Mouse (Mus musculus) right cerebral cortex, postnatal 14 days (tissue): Measurements from ENCODE around the gene Cdh23.

Source experiments
- DNase-seq: peaks from one replicate; pipeline ENCODE4 v3.0.0; 2022

Gene Cdh23

GRCm38 (mm10) chr10:60706268-60706667 lies 10.0 kb upstream of the Cdh23 start:
- no peak for DNase-seq

- DNase-seq = no peak
Measured at GRCm38 (mm10) chr10:60705134-60705533, 8.8 kb upstream of the Cdh23 start.

GRCm38 (mm10) chr10:60697775-60698174 lies 1.5 kb upstream of the Cdh23 start:
- DNase-seq = no peak

DNA sequence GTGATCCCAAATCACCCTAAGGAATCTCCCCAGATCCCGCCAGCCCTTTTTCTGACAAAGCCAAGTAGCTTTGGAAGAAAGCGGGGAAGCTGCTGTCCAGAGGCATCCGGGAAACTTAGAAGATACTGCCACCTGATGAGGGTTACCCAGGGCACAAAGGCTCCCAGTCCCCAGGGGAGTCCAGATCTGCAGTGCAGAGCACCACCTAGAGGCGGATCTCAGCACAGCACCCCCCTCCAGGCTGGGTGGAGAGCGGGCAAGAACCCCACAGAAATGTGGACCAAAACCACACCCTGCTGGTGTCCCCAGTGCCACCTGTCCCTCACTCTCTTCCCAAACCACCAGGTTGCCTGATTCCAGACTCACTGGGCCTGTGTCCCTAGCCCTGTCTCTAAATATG lies 685 bp upstream of the Cdh23 start:
- DNase-seq = peak; percentile 58

DNA sequence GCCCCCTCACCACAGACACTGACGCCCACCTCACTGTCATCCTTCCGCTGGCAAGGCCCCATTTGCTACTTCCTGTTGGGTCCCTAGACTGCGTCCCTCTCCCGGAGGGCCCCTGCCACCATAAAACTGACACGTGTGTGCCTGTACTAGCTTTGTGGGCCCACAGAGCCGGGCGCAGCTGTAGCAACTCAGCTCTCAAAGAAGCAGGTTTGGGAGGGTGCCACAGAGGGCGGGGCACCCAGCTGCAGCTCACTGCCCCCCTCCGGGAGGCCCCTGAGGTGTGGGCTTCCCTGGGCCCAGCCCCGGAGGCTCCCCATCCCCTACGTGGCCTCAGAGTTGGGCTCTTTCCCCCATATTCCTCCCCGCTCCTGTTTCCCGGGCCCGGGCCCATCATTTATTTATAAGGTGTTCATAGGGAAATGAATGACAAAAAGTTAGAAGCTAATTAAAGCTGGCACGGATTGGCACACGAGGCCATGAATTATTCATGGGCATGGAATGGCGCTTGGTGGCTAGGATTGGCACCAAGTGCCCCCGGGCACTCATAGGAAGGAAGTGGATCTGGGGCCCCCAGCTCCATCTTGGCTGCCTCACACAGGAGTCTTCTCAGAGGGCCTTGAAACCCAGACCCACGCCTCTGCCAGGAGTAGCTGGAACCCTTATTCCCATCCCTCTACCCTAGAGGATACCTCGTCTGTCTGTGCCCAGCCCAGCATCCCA lies 4.5 kb downstream of the Cdh23 start:
- no peak for DNase-seq

- no peak for DNase-seq
Measured at GRCm38 (mm10) chr10:60690960-60691359, 5.3 kb downstream of the Cdh23 start.

- no peak for DNase-seq
Measured at GRCm38 (mm10) chr10:60689396-60689795, 6.9 kb downstream of the Cdh23 start.

DNA sequence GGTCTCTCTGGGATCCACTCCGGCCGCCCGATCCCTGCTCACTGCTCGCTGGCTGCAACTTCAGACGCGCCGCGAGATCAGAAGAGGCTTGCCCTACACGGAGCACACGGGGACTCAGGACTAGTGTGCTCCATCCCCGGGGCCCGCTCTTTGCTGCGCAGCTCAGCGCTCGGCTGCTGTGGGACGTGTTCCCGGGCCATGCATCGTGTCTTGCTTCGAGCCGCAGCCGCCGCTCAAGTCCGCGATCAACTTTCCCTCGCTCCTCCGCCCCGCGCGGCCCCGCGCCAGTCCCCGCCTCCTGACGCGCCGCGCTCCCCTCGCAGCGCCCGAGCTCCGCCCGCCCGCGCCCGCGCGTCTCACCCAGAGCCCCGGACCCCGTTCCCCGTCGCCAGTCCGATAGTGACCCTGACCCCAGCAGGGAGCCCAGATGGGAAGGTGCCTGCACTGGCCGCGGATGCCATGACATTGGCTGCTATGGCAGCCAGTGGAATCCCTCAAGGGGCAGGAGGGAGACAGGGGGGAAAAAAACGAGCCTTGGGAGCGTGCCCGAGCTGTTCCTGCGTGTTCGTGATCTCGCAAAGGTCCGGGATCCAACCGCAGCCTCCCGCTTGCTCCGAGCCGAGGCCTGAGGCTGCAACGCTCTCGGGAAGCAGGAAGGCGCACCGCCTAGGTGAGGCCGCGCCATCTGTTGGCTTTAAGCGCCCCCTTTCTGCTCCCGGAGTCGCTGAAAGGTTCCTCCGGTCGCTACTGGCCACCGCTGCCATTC lies 9.1 kb downstream of the Cdh23 start:
- DNase-seq = peak; percentile 57

DNA sequence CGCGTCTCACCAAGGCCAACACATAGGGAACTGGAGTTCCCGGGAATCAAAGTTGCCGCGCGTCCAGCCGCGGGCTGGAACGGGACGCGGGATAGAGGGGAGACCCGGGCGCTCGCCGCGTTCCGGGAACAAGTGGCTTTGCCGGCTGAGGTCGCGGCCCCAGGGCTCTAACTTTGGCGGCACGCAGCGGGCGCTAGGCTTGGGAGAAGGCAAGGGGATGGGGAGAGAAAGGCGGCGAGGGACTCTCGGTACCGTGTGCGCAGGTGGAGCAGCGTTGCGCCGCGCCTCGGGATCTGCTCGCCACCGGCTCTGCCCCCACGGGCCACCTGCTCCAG lies 9.7 kb downstream of the Cdh23 start:
- DNase-seq = no peak

DNA sequence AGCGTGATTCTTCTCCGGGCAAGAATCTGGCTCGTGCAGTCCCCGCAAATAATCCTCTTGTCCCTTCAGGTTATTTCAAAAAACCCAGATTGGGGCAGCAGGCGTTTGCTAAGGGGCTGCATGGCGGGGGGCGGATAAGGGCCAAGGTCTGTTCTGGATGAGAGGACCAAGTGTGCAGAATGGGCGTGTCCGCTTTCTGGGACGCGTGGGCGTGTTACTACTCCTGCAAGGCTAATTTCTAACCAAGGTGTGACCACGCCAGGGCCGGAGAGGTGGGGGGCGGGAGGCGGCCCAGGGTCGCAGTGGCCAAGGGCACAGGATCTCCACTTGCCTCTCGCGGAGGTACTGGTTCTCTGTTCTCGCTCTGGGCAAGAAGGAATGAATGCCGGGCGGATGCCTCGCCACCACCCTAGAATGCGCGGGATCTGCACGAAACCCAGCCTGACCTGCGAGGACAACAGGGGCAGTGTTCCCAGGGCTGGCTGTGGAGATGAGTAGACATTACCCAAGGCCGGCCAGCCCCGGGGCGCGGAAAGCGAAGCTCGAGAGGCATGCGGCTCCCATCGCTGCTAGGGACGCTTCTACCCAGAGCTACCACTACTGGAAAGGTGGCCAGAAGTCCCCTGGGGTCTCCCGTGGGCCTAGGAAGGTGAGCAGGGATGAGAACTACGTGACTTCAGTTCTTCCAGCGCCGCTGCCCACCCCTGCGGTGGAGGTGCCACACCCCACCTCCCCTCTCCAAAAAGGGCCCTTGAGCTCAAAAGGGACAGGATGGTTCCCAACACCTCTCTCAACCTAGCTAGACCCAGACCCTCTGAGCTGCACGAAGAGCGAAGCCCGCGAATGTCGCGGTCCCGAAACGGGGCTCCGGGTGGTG lies 10.3 kb downstream of the Cdh23 start:
- no peak for DNase-seq

- no peak for DNase-seq
Measured at GRCm38 (mm10) chr10:60678926-60679325, 17.4 kb downstream of the Cdh23 start.

- DNase-seq = no peak
Measured at GRCm38 (mm10) chr10:60677319-60677718, 19.0 kb downstream of the Cdh23 start.

- DNase-seq = no peak
Measured at GRCm38 (mm10) chr10:60670166-60670565, 26.1 kb downstream of the Cdh23 start.

DNA sequence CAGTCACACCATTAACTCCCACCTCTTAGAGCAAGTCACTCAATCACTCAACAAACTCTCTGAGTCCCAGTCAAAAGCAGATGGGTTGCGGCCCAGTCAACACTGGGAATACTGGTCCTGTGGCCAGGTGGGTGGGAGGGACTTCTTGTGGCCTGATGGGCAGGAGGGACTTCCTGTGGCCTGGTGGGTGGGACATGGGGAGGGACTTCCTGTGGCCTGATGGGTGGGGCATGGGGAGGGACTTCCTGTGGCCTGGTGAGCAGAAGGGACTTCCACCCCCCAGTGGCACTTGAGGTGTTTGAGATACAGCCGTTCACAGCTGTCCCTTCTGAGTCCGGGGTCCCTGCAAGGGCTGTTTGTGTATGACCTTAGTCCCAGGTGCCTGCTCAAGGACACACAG lies 27.7 kb downstream of the Cdh23 start:
- no peak for DNase-seq

DNA sequence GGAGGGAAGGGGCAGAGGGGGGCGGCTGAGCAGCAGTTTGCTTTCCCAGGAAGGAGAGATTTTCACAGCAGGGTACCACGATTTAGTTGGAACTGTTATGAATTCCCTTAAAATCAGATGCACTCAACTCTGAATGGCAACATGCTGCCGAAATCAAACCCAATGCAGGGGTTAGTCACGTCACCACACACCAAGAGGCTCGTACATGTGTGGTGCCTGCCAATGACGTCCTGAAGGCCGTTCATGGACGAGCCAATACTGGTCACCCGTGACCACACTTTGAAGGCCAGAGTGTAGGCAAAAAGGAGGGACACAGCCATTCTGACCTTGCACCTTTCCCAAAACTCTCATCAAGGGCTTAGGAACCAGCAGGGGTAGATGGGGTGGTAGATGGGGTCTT lies 35.3 kb downstream of the Cdh23 start:
- no peak for DNase-seq

DNA sequence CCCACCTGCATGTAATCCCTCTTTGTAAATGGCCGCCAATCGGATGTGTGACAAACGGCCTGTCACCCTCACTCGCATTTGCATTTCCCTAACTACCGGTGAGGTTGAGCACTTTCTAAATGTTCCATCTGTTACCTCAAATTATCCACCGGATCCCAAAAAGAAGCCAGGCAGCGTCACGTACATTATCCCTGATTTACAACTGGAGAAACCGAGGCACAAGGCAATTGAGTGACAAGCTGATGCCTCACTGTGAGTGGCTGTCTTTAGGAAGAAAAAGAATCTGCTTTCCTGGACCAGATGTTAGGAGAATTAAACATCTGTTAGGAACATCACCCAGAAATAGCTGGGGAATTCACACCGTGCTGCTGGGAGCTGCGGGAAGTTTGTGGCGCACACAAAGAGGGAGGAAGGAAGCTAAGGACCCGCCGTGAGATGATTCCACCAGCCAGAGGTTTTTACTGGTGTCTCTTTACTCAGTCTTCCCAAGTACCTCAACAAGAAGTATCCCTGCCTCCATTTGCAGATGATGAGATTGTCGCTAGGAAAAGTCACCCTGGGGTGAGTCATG lies 36.8 kb downstream of the Cdh23 start:
- DNase-seq = no peak

GRCm38 (mm10) chr10:60658176-60658575 lies 38.1 kb downstream of the Cdh23 start:
- DNase-seq = no peak

GRCm38 (mm10) chr10:60653675-60654074 lies 42.6 kb downstream of the Cdh23 start:
- DNase-seq = no peak

- no peak for DNase-seq
Measured at GRCm38 (mm10) chr10:60653106-60653505, 43.2 kb downstream of the Cdh23 start.

DNA sequence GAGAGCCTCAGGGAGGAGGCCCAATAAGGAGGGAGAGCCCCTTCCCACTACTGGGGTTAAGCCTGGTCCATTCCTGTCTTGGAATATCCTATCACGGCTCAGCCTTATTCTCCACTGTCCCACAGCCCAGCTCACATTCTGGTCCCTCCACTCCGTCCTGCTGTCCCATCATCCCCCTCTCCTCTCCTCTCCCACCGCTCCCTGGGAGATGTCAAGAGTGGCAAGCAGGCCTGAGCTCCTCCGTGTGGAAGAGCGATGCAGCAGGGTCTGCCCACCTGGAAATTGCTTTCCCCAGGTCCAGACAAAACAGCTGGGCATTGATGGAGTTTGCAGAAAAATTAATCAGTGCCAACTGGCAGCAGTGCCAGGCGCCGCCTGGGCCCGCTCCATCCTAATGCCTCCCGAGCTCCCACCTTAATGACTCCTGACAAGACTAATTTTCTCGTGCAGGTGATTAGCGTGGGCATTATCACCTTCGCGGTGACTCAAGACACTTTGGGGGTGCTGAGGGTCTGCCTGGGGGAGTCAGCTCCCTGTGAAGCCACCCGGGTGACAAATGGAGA lies 52.1 kb downstream of the Cdh23 start:
- DNase-seq = no peak

DNA sequence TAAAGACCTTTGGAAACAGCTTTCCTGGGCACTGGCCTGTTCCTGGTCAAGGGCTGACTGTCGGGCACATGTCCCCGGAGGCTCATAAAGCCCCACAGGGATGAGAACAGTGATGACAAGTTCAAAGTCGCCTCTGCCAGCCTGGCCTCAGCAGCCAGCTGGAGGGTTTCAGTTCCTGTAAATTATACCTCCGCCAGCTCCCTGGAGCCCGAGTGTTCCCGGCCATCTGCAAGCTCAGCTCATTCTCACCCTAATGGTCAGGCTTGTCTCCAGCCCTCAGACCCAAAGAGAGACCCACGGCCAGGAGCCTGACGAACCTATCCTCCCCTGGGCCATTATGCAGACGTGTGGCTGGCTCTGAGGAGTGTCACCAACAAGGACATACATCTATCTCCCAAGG lies 57.0 kb downstream of the Cdh23 start:
- peak; percentile 9 for DNase-seq

DNA sequence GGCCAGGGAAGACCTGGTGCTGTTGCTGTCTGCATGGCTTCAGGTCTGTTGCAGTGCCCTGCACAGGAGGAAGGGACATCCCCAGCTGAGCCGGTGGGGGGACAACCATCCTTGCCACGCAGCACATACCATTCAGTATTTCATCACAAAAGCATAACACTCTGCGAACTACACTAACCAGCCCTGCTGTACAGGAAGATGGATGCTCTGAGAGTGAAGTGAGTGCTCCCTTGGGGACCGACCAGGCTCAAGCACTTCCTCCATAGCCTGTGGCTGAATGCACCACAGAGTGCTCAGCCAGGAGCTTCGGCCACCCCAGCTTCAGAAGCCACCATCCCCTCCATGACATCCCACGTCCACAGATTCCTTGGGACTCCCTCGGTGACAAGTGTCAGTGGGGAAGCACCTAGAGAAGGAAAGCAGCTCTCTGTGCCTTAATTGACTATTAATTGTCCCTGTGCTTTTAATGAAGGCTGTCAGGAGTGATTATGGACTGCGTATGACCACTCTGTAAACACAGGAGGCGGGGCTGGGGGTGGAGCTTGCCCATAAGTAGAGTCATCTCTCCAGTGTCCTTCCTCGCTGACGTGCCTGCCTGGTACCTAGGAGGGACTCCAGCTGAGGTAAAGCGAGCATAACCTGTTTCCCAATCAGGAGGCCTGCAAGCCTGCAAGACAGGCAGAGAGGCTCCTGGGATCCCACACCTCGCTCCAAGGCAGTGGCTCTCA lies 60.6 kb downstream of the Cdh23 start:
- DNase-seq = no peak
